Mouse (Mus musculus) heart, postnatal 4 days (tissue): Measurements from ENCODE around the gene Magi3. TPM values are rescaled to one million over a fixed set of nuclear protein-coding genes. Genes with fewer than 3 reads are reported as not detected.

Source experiments
- DNase-seq: peaks from one replicate; pipeline ENCODE4 v3.0.0; 2021
- total RNA-seq, 2 experiments: library from RNA; stranded (reverse); gene quantifications; 2 replicates each; pipeline ENCODE4 v1.2.3; 2021

Magi3 gene
- total RNA-seq: 10 to 100 TPM; 68.0 to 68.2 TPM

GRCm38 (mm10) chr3:104220295-104220965 is at the start of gene Magi3:
Magi3 (minus strand) TSS chr3:104220374.
- DNase-seq: peak; percentile 99

GRCm38 (mm10) chr3:104264530-104265145 is 44.5 kb upstream of the Magi3 start:
- DNase-seq: no peak

GRCm38 (mm10) chr3:104260221-104260620 is 40.0 kb upstream of the Magi3 start:
- no peak for DNase-seq

DNA sequence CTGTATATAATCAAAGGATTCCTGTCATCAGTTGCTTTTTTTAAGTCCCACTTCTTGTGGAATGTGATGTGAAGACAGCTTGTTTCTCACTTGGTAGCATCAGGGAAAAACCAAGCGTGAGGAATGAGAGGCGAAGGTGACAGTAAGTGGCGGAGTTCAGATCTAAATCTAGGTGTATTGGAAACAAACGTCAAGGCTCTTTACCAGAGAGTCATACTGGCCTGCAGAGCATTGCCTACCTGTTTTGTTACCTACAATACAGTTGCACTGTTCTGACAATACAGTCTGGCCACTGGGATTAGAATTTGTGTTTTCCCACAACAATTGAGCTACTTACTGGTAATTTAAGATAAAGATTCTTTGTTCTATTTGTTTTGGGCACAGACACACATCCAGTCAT is 39.0 kb upstream of the Magi3 start:
- DNase-seq: no peak

DNA sequence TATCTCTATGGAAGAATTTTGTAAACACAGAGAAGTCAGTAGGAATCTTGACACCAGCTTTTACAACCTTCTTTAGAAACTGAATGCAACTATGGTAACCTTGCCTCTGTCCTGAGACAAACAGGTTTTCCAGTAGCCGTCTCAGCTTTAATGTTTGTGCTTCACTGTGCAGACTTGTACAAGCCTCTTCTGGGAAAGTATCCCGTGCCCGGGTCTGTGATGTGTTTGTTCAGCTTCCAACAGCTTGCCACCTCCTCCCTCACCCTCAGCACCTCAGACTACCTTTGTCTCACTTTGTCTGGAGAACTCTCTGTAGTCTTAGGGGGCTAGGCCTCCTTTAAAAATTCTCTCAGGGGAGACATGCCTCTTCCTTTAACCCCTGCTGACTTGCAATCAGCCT is 36.9 kb upstream of the Magi3 start:
- no peak for DNase-seq

GRCm38 (mm10) chr3:104253760-104254159 is 33.6 kb upstream of the Magi3 start:
- DNase-seq: no peak

DNA sequence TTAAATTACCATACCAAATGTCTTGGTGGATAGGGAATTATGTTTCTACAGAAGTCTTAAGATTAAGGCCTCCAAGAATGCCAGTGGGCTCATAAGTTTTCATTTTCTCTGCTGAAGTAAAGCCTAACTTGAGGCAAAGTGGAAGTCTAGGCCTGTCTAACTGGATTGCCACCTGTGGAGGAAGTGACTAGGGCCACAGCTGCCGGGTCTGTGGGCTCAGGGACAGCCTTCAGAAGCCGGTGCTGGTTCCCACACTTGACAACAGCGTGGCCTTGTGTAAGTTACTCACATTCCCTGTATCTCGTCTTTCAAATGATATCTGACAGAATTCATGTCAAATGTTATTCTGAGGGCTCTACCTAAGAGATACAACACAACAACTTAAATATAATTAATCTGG is 27.7 kb upstream of the Magi3 start:
- no peak for DNase-seq

DNA sequence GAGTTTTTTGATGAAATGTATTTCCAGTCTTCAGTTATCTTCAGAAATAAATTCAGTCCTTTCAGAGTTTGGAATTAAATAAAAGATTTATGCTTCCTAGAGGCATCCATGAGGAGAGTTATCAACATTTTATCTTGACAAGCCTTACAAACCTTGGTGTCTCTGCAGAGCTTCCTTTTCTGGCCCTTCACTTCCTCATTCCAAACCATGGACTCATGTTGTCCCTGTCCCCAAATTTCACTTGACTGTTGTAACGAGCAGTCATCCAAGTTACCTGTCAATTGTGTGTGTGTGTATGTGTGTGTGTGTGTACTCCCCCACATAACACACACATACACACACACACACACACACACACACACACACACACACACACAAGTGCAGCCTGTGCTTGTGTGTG is 26.9 kb upstream of the Magi3 start:
- no peak for DNase-seq

DNA sequence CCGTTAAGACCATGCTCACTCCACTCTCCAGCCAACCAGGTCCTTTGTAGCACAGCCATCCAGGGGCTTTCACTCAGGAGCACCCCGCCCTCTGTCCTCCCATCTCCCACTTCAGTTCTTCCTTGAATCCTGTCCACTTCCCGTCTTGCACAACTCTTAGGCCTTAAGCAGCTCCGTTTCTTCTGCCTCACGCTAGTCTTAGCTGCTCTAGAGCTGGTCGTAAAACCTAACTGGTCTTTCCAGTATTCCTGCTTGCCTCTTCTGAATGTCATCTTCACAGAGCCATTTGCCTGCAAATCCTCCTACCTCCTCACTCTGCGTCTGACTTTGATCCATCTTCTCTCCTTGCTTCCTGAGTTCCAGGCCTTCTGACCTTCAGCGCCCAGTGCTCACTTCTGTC is 24.2 kb upstream of the Magi3 start:
- DNase-seq: no peak

GRCm38 (mm10) chr3:104243972-104244371 is 23.8 kb upstream of the Magi3 start:
- DNase-seq: no peak

DNA sequence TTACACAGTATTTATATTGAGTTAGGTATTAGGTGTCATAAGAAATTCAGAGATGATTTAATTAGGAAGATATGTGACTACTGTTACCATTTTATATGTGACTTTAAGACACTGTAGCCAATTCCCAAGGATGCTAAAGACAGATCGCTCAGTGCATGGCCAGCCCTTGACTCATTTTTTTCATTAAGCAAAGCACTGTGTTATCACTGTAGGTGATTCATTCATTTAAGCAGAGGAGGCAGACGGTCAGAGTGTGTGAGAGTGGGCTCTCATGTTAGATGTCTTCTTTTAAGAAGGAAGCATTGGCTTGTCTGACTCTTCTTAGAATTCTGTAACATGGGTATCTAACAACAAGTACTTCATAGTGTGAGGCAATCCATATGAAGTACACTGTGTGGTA is 19.6 kb upstream of the Magi3 start:
- DNase-seq: no peak

GRCm38 (mm10) chr3:104239376-104239775 is 19.2 kb upstream of the Magi3 start:
- no peak for DNase-seq

DNA sequence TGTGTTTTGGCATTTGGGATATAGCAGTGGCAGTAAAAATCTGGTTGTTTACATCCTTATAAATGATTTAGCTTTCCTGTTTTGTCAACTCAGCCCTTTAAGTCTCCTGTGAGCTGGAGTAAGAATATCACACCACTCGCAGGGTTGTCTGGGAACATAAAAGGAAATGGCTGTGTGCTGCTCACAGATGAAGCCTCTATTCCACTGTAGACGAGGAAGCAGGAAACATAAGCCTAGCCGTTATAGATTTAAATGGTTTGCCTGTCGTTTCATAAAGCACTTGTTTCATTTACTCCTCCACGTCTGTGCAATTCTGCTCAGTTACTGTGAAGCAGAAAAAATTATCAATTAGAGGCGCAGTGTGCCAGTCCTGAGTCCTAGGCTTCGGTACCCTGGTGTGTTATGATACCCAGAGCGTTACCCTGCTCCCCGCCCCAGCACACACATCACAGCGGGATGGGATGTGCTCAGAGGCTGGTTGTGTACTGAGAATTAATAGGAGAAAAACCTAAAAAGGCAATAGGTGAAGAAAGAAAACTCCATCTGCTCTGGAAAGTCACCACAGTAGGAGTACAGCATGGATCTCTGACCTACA is 17.8 kb upstream of the Magi3 start:
- DNase-seq: no peak

DNA sequence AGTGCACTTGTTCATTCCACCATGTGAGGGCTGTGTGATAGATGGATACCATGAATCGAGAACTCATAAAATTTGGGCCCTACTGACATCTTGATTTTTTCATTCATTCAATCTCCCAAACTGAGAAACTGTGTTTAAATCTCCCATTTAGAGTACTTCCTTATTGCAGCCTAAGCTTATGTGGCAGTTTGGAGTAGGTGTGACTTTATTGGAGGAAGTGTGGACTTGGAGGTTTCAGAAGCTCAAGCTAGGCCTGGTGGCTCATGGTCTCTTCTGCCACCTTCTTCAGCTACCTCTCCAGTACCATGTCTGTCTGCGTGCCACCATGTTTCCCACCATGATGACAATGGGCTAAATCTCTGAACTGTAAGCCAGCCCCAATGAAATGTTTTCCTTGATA is 15.9 kb upstream of the Magi3 start:
- DNase-seq: no peak

DNA sequence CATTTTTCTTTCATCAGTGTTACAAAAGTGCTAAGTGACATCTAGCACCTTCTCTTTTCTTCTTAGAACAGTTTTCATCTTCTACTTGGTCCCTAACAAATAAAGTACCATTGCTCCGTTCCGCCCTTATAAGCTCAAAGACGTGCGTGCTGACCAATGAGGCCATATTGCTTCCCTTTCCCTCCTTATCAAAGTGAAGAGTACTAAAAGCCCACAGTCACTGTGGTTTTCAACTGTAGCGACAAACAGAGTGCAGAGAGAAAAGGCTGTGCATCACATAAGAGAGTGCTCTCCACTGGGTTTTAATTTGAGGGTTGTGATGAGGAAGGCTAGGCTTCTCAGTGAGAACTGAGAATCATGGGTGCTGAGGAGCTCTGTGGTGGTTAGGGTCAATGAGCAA is 14.9 kb upstream of the Magi3 start:
- no peak for DNase-seq

GRCm38 (mm10) chr3:104233366-104234312 is 13.5 kb upstream of the Magi3 start:
- peak; percentile 32 for DNase-seq

DNA sequence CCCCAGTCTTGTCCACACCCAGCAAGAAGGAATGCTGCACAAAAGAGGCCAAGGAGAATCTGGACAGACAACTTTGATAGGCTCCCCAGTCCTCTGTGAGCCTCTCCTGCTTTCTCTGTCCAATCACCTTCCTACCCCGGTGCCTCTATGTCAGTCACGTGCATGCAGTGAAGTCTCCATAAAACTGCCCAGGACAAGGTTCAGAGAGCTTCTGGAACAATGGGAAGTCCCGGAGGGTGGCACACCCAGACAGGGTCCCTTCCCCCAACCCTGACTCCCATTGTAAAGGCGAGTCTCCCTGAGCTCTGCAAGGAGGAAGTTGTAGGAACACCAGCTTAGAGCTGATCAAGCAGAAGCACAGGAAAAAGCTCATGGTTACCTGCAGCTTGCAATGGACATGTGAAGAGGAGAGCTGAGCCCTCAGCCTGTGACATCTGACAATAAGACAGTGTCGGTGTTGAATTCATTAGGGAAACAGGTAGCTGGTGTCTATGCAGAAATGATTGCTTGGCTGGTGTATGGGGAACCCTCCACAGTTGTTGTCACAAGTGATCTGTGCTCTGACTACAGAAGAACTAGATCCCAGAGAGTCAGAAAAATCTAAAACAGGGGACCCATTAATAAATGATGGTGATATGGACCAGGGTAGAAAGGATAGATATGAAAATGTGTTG is 7.4 kb upstream of the Magi3 start:
- DNase-seq: peak; percentile 24

- DNase-seq: no peak
These were observed 6.6 kb upstream of the Magi3 start for GRCm38 (mm10) chr3:104226731-104227130.

- DNase-seq: no peak
These were observed 982 bp upstream of the Magi3 start for GRCm38 (mm10) chr3:104221156-104221555.

DNA sequence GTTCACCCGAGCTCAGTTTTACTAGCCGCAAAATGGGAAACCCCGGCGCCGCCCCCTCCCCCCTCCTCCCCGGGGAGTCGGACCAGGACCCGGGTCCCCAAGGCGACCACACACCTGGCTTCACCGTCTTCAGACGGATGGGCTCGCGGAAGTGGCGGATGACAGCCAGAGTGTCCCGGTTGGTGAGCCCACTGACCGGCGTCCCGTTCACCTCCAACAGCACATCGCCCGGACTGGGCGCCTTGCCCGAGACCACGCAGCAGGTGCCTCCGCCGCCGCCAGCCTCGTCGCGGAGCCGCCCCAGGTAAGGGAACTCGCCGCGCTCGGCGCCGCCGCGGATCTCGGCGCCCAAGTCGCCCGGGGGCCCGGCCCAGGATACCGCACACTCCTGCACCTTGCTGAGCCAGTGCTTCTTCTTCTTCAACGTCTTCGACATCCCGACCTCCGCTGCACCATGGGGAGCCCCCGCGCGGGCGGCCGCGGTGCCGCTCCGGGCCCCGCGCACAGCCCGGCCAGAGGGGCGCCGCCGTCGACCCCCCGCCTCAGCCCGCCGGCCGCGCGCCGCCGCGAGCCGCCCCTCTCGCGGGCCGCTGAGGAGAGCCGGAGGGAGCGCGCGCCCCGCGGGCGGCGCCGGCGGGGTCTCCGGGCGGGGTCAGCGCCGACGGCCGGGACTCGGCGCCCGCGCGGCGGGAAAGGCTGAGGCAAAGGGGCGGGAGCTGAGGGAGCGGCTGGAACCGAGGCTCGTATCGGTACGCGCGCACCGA is 461 bp downstream of the Magi3 start:
- DNase-seq: peak; percentile 69

- DNase-seq: peak; percentile 34
These were observed 1.2 kb downstream of the Magi3 start for GRCm38 (mm10) chr3:104218926-104219325.

- no peak for DNase-seq
These were observed 30.4 kb downstream of the Magi3 start for GRCm38 (mm10) chr3:104189823-104190222.
